Mouse (Mus musculus): Measurements from ENCODE around the gene Abhd12. TPM values are rescaled to one million over a fixed set of nuclear protein-coding genes. Genes with fewer than 3 reads are reported as not detected.
"Not testable (repeated sequence)": the region's sequence is repeated elsewhere in the genome, so short reads cannot be mapped to it uniquely, and the experiment has no call there.

The Abhd12 gene
- total RNA-seq (2021): 10 to 100 TPM; 30.8 to 34.5 TPM

DNA sequence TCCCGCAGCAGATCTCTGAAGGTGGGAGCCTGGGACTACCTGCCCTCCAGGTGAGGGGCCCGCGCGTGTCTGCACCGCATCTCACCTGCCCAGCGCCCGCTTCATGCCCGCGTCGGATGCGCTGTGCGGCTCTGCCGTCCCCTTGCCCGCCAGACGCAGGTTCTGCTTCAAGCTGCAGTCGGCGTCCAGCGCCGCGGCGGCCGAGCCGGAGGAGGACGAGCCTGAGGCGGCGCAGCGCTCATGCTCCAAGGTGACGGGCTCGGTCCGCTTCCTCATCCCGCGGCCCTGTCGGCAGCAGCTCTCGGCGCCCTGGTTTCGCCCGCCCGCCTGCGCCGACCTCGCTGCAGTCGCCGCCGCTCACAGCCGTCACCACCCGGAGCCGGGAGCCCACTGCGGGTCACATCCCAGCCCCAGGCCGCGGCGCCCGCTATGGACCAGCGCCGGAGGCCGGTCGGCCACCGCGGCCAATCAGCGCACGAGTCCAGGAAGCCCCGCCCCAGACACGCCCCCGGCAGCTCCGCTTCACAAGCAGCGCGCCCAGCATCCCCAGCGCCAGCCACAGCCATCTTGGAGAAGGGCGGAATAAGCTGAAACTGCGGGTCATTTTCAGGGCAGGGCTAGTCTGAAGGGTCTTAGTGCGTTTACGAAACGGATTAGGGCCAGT is at the start of gene Abhd12:
TSS of gene Abhd12 (minus strand) at position 470 of the 664 bp plus-strand sequence.
- intact Hi-C loops (cut with DNase I): loop anchor here (10.0 kb wide), 1 partner anchor 770 kb away; the partner anchor contains the start of gene Zfp120
- peak; percentile 99 for DNase-seq

DNA sequence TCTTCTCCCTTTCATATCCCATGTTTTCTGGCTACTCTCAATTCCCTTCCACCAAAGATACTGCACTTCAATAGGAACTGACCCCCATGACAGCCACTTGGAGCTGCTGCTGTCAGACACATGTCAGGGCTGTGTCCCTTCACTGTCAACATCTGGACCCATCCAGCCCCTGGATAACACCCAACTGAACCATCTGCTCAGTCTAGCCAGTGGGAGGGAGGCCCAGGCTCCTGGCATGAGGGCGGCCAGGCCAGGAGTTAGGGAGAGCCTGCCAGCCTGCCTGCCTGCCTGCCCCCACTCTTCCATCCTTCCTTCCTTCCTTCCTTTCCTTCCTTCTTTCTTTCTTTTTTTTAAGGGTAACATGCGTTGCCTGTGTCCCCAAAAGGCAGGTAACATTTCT is 46.7 kb upstream of the Abhd12 start:
- DNase-seq: no peak
- intact Hi-C loops (cut with DNase I): no loop called here

DNA sequence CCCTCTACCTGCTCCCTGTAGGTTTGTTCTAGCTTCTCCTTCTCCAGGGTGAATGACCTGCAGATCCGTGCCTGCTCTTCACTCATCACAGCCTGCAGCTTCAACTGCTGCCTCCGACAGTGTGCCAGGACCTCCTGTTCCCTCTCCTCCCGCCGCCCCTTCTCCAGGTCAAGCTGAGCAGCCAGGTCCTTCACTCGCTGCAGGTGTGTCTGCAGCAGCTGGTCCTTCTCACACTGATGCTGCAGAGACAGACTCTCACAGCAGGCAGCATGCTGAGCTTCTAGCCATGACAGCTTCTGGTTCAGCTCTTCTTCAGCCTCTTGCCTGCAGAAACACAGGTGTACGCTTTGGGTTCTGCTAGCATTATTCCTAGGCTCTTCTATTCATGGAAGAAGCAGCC is 45.5 kb upstream of the Abhd12 start:
- intact Hi-C loops (cut with DNase I): no loop called here
- DNase-seq: no peak

DNA sequence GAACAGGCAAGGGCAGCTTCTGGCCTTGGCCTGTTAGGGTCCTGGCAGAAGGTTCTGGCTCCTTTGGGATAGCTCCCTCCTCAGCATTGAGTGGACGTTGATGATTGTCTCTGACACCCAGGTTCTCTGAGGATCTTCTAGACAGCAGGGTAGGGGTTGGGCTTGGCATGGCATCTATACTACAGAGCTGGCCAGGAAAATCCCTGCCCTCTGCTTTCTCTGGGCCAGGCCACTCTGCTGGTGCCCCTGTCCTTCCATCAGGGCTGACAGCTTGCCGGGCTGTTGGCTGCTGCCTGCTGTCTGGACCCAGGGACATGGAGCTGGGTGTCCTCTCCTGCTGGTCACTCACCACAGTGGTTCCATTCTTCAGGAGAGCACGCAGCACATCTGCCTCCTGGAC is 45.1 kb upstream of the Abhd12 start:
- no peak for DNase-seq
- intact Hi-C loops (cut with DNase I): no loop called here

DNA sequence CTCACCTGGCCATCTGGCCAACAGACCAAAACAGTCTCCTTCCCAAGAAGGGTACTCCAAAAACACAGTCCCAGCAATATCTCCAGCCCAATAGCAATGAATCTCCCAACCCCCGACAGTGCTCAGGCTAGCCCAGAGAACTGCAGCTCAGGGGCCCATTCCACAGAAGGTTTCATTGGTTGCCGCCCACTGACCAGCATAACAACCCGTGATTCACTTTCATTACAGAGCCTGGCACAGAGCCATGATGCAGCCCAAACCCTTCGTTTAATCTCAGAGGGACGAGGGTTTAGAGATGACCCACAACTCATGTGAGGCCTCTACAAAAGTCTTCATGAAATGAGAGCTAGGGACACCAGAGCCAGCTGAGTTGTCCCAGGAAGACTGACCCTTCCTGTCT is 44.2 kb upstream of the Abhd12 start:
- intact Hi-C loops (cut with DNase I): no loop called here
- DNase-seq: no peak

DNA sequence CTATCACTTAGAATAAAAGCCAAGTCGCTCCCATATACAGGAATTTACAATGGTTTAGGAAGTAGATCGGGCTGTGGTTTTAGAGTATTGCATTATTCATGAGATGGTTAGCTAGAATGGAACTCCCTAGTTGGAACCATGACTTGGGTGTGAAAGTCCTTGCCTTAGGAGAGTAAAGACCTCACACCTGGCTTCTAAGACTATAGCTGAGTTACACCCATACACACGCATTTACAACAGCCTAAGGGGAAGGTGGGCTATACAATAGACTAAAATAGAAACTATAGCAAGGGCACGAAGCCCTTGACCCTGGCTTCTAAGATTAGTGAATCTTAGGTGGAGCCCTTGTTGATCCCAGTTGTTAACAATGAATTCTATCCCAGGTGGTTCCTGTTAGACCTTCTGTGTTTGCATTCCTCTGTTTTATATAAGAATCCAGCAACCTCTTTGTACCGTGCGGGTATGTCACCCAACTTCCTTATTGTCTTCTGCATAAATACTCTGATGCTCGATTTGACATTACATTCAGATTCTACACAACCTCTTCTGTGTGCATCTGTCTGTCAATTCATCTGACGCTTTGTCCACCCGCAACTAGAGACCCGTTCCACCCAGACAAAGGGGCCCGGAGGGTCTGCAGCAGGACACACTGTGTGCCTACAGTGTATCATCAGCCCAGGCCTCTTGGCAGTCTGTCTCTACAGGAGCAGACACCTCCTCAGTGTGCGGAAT is 43.5 kb upstream of the Abhd12 start:
- intact Hi-C loops (cut with DNase I); DNase-seq: not testable (repeated sequence)

DNA sequence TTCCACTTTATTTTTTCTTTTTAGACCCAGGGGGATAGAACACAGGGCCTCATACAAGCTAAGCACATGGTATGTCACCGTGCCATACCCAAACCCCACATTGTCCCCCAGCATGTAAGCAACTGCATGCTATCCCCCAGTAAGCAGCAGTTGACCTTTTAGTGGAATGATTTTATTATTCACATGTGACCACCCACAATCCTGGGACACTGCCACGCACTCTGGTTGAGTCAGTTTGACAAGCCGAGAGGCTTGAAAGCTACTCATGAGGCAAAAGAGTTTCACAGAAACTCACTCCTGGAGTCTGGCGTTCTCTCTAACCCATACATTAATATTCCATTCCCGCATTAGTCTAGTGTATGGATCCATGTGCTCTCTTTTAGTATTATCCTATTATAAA is 42.8 kb upstream of the Abhd12 start:
- DNase-seq; intact Hi-C loops (cut with DNase I): not testable (repeated sequence)

DNA sequence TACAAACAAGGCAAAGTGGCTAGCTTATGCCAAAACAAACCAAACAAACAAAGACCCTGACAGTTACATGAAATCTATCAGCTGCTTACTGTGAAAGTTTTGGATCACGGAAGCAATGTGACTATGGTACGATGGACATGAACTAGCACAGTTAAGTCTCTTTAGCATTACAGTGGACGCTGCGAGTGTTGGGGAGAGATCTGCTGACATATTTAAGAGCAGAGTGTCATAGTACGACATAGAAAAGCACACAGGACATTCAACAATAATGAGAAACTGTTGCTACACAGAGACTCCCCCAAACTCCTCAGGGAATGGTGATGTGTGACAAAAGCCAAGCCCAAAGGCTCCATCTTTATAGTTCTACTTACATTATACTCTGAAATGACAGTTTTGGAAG is 39.5 kb upstream of the Abhd12 start:
- intact Hi-C loops (cut with DNase I): no loop called here
- DNase-seq: no peak

DNA sequence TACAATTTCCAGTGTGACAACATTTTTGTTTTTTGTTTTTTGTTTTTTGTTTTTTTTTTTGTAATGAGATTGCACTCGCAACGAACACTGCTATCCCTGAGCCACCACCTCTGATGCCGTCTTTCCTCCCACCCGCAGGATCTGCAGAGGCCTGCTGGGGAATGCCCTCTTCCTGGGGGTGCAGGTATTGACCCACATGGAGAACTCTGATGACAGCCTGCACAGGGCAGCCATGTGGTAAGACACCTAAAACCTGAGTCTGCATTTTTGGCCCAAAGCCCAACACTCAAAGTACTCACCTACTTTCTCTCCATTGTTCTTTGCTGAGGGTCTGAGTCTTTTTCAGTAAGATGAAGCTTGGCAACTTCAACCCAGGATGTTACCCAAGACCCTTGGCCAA is 30.1 kb upstream of the Abhd12 start:
- DNase-seq: no peak
- intact Hi-C loops (cut with DNase I): no loop called here

DNA sequence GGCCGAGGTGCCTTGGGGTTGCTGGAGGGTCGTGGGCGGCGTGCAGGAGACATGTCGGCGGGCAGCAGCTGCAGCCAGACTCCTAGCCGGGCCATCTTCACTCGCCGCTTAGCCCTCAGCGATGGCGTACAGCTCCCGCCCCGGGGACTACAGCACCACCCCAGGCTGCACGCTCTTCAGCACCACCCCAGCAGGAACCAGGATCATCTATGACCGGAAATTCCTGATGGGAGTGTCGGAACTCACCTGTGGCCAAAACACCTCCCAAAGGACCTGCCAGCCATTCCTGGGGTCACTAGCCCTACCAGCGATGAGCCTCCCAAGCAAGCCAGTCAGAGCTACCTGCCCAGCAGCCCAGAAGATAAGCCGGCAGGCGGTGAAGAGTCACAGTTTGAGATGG is 28.9 kb upstream of the Abhd12 start:
- intact Hi-C loops (cut with DNase I): no loop called here
- no peak for DNase-seq

DNA sequence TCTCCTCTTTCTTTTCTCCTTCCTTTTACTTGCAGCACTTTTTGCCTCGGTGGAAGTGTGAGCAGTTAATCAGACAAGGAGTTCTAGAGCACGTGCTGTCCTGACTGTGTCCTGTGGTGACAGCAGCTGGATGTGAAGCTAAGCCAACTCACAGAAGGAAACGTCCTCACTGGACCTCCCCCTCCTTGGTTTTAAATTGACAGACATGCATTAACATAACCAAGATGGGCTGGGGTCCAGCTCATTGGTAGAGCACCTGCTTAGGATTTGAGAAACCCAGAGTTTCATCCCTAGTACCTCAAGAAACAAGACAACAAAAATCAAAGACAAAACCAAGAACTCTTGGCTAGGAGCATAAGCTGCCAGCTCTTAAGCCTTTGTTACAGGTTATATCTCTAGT is 26.3 kb upstream of the Abhd12 start:
- DNase-seq: no peak
- intact Hi-C loops (cut with DNase I): no loop called here

DNA sequence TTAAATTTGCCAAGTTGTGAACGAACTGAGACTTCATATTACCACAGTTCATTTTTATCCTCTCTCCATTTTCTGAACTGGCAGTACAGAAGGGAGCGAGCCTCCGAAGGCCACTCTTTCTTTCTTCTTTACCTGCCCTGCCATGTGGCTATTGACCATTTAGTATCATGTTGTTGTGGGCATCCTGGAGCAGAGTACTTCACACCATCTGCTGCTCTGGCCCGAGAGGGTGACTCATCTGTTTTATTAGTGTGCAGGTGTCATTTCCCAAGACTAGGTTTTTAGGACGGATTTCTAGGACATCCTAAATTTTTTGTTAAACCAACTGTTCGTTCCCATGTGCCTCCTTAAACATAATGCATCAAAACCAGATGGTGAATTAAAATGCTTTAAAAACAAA is 24.6 kb upstream of the Abhd12 start:
- intact Hi-C loops (cut with DNase I): no loop called here
- no peak for DNase-seq

DNA sequence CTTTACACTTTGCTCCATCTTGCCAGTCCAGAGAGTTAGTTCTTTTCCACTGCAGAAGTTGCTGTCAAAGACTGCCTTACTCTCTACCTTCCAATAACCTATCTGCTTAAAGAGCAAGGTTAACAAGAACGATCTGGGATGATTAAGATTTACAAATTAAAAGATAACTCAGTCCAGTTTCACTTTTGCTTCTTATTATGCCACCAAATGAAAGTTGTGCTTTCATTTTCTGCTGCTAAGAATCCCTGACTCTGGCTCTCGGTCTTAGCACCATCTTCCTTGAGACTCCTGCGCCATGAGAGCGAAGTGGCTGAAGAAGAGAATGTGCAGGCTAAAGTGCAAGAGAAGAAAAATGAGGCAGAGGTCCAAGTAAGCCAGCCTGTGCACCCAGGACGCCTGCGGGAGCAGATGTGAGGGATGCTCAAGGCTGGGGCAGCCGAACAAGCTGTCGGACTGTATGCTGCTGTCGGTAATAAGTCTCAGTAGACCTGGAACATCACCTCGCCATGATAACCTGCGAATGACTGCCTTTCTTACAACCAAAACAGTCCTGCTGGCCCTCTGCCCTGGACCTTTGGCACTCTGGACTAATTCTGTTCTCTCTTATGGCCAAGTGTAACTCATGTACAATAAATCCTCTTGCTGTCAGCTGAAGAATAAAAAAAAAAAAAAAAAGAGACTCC is 22.6 kb upstream of the Abhd12 start:
- DNase-seq: no peak
- intact Hi-C loops (cut with DNase I): no loop called here

DNA sequence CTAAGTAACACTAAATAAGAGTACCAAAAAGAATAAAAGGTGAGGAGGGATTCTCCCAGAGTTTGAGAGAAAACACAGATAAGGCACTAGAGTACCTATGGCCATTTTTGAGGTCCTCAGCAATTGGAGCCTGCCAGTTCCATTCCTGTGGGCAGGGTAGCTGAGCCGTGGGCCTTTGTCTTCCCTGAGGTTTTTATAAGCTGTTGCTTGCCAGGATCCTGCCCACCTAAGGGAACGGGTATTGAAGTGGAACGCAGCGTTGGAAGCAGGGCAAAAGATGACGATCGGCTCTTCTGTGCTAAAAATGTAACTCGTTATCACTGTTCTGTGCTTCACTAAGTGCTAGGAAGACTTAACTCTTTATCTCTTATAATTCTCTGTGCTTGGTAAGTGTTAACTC is 19.0 kb upstream of the Abhd12 start:
- intact Hi-C loops (cut with DNase I): no loop called here
- DNase-seq: no peak

DNA sequence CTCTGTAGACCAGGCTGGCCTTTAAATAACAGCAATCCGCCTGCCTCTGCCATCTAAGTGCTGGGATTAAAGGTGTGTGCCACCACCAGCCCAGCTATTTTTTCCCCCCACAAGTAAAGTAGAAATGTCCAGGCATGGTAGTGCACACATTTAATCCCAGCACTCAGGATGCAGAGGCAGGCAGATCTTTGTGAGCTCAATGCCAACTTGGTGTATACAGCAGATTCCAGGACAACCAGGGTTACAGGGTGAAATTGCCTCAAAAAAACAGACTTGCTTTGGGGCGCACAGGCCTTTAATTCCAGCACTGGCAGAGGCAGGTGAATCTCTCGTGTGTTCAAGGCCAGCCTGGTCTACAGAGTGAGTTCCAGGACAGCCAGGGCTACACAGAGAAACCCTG is 18.5 kb upstream of the Abhd12 start:
- intact Hi-C loops (cut with DNase I): no loop called here
- DNase-seq: no peak

DNA sequence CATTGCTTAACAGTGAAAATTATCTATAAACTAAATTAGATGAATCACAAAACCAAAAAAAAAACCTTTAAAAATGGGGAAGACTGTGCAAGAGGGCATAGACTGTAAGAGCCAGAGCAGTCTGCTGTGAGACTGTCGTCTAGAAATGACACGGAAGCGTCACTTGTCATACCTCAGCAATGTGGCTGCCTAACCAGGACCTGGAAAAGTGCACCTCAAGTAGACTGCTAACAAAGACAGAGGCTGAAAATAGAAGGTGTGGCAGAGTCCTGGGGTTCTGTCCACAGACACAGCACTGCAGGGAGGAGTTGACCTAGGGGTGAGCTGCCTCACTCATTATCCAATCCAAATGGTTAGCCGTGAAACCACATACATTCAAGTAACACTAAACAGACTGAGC is 17.6 kb upstream of the Abhd12 start:
- peak in 1 of 2 experiments; percentile 18 for DNase-seq
- intact Hi-C loops (cut with DNase I): no loop called here

DNA sequence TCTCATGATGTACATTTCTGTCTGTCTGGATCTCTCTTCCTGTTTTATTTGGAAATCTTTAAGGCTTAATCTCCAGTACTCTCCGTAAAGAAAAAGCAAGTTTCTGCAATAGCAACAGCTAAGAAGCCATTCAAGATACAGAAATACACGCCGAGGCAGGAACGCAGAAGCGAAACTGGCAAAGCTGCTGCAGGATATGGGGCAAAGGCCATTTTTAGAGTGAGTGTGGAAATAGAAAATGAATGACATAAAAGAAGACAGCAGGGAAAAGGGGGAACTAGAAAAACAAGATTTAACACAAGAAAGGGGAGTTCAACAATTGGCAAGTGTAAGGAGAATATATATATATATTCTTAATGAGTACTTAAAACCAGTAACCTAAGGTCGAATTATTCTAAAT is 17.2 kb upstream of the Abhd12 start:
- DNase-seq: peak; percentile 24 to 25
- intact Hi-C loops (cut with DNase I): no loop called here

DNA sequence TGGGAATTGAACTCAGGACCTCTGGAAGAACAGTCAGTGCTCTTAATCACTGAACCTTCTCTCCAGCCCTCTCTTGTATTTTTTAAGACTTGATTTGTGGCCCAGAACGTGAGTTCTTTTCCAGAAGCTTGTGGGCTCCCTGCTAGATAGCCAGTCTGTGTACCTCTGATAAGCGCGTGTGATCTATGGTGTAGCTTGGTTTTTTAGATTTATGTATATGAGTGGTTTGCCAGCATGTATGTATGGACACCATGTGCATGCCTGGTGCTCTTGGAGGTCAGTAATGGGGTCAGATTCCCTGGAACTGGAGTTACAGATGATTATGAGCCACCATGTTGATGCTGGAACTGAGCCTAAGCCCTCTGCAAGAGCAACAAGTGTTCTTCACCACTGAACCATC is 16.0 kb upstream of the Abhd12 start:
- DNase-seq: no peak
- intact Hi-C loops (cut with DNase I): no loop called here

DNA sequence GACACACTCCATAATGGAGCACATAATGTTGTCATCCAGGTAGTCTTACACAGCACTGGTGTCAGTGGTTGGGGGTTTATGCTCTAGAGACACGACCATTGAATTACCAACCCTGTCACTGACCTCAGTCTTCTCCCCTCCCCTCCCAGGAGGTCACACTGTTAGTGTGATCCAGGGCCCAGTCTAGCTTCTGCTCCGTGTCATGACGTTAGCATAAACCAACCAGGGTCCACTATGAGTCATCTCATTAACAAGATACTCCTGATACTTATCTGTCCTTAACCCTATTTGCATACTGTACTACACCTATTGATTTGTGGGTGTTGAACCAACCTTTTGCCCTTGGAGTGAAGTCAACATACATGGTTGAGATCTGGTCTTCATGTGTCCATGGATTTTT is 14.2 kb upstream of the Abhd12 start:
- DNase-seq: no peak
- intact Hi-C loops (cut with DNase I): no loop called here

DNA sequence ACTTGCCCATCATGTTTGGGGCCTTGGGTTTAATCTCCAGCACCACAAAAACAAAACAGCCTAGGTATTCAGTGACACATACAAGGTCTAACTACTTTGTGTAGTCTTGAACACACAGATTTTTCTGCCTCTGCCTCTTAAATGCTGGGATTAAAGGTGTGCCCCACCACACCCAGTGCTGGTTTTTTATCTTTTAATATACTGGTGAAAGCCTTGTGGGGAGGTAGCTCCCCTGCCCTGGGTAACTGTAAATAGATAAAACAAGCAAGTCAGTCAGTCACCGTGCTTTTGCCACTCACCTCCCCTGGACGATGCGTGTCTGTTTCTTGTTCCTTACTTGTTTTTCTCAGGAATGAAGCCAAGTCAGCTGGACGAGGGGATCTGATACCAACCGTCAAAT is 11.2 kb upstream of the Abhd12 start:
- DNase-seq: no peak
- intact Hi-C loops (cut with DNase I): no loop called here

DNA sequence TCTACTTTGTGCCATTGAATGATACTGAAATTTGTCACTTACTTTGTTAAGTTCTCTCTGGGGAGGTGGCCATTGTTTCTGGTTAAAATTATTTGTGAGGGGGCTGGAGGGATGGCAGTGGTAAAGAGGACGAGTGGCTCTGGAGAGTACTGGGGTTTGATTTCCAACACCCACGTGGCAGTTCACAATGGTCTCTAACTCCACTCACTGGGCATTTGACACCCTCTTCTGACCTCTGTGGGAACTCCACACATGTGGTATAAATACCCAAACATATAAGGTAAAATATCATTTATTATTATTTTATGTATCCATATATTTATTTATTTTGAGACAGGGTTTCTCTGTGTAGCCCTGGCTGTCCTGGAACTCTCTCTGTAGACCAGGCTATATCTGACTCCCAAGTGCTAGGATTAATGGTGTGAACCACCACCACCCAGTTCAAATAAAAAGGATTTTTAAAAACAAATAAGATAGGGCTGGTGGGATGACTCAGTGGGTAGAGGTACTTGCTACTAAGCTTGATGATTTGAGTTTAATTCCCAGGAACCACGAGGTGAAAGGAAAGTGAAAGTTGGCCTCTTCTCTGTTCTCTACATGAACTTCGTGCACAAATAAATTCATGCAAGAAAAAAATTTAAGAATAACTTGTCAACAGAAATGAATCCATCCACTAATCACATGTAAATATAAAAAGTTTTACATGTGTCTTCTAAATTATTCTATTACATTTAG is 10.4 kb upstream of the Abhd12 start:
- no peak for DNase-seq
- intact Hi-C loops (cut with DNase I): no loop called here

All from heart, postnatal 10 days (tissue).